Mouse (Mus musculus) liver, embryonic 14.5 days (tissue): ENCODE data around the gene Desi1.
A peak's percentile ranks its signal among the peaks of the same experiment; 100 is the strongest.

Experiments
- CTCF ChIP-seq: IDR thresholded peaks from 2 replicates; pipeline ENCODE4 v1.5.1; 2016; ENCODE audit warnings: antibody characterized with exemption, low read depth, control low read depth
- EP300 ChIP-seq: IDR thresholded peaks from 2 replicates; pipeline ENCODE4 v1.6.1; 2016; ENCODE audit warnings: antibody characterized with exemption, low read depth

DNA sequence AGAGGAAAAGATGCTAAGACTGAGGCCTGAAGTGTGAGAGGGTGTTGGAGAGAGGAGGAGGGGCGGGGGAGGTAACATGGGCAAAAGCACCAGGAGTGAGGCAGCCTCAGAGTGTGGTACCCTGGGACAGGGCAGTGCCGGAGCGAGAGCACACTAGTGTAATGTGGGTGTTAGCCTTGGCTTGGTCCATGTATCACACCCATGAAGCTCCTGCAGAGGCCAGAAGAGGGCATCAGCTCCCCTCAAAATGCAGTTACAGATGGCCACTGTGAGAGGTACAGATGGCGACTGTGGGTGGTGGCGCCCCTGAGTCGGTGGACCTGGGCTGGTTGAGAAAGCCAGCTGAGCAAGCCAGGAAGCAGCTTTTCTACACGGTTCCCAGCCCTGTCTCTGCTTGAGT, 47.5 kb upstream of the Desi1 start:
- TF ChIP-seq CTCF (peak; percentile 66), EP300 (no peak)
